Comparison of ENCODE assay signal across 27 mouse cellular contexts in genomic region chr13:45894234-45894633, GRCm38 (mm10).
DNase-seq lines count a peak whose midpoint lies in the region; ATAC-seq and TF ChIP-seq lines count a peak whose summit lies in the region.
"Had no signal": no experiment of that assay in that cellular context is flagged by ENCODE, and none has a peak within 500 bp of the region (broad histone marks: within the 10 kb centered on the region; RNA-seq: fewer than 3 reads in every experiment).

No protein-coding gene starts in this region.

- no peaks in the 10 kb centered on the region for H3K9me3 ChIP-seq in kidney, embryonic 14.5 days (ENCODE audit: control insufficient read depth, low read length)
- H3K9me3 ChIP-seq in kidney, embryonic 15.5 days (replicated peaks): no peaks in the 10 kb centered on the region
- no peaks in the 10 kb centered on the region for H3K9me3 ChIP-seq in embryonic facial prominence, embryonic 10.5 days
- no peaks in the 10 kb centered on the region for H3K9me3 ChIP-seq in liver, embryonic 14.5 days (ENCODE audit: control insufficient read depth, low read length)
- H3K9me3 ChIP-seq: limb, embryonic 12.5 days; megakaryocyte, embryonic 14.5 days; neural tube, embryonic 15.5 days had no signal

- TF ChIP-seq CTCF in liver, embryonic 14.5 days (IDR thresholded peaks at IDR 0.05; ENCODE audit: low read depth): no peak

- 76% methylated on average over 6 of the region's 6 CpGs for WGBS in kidney, embryonic 14.5 days
- 77% methylated on average over 6 of the region's 6 CpGs for WGBS in kidney, embryonic 15.5 days
- 82% methylated on average over 6 of the region's 6 CpGs for WGBS in embryonic facial prominence, embryonic 10.5 days
- WGBS in liver, embryonic 14.5 days (ENCODE audit: insufficient replicate concordance): 43% methylated on average over 6 of the region's 6 CpGs

- TF ChIP-seq EP300 in liver, embryonic 14.5 days (IDR thresholded peaks at IDR 0.05; ENCODE audit: low read depth): no peak

- peaks cover 14% of the 10 kb centered on the region; the same call in 1 of the 2 replicates for H3K4me1 ChIP-seq in kidney, embryonic 14.5 days (ENCODE audit: control insufficient read depth, insufficient read depth, low read length)
- peaks cover 35% of the 10 kb centered on the region for H3K4me1 ChIP-seq in kidney, embryonic 15.5 days
- H3K4me1 ChIP-seq in embryonic facial prominence, embryonic 10.5 days: peaks cover 18% of the 10 kb centered on the region
- peaks cover 4 to 7% of the 10 kb centered on the region in 2 experiments; a peak in 3 of 4 replicates for H3K4me1 ChIP-seq in liver, embryonic 14.5 days (replicated peaks; ENCODE audit: control insufficient read depth in 2 of 2, insufficient read depth in 2 of 2, low read length in 1 of 2)
- H3K4me1 ChIP-seq: limb, embryonic 12.5 days had no signal

- H3K27ac ChIP-seq in kidney, embryonic 14.5 days (ENCODE audit: low read depth, low read length): no peak overlapping the region
- H3K27ac ChIP-seq in kidney, embryonic 15.5 days: no peak overlapping the region
- H3K27ac ChIP-seq in embryonic facial prominence, embryonic 10.5 days (replicated peaks): 0 out of 2 replicates have a peak overlapping the region, but pooled peaks have one; percentile 19
- H3K27ac ChIP-seq in liver, embryonic 14.5 days: no peak overlapping the region
- H3K27ac ChIP-seq: gastrocnemius, adult 2 months; limb, embryonic 12.5 days; neural tube, embryonic 15.5 days had no signal

- no peak overlapping the region for H3K4me3 ChIP-seq in kidney, embryonic 14.5 days (ENCODE audit: low read length)
- no peak overlapping the region for H3K4me3 ChIP-seq in kidney, embryonic 15.5 days (replicated peaks)
- H3K4me3 ChIP-seq in embryonic facial prominence, embryonic 10.5 days: no peak overlapping the region
- H3K4me3 ChIP-seq in liver, embryonic 14.5 days (ENCODE audit: insufficient read depth in 1 of 2, low read depth in 2 of 2, low read length in 2 of 2): no peak overlapping the region
- H3K4me3 ChIP-seq: gastrocnemius, adult 2 months; limb, embryonic 12.5 days; megakaryocyte, embryonic 14.5 days; neural tube, embryonic 15.5 days had no signal

- H3K27me3 ChIP-seq in kidney, embryonic 14.5 days (ENCODE audit: control insufficient read depth, insufficient read depth, low read length): no peaks in the 10 kb centered on the region
- no peaks in the 10 kb centered on the region for H3K27me3 ChIP-seq in kidney, embryonic 15.5 days
- no peaks in the 10 kb centered on the region for H3K27me3 ChIP-seq in embryonic facial prominence, embryonic 10.5 days (replicated peaks; ENCODE audit: low read depth, poor library complexity, severe bottlenecking)
- H3K27me3 ChIP-seq in liver, embryonic 14.5 days (ENCODE audit: control insufficient read depth, insufficient read depth, low read length): no peaks in the 10 kb centered on the region
- H3K27me3 ChIP-seq: limb, embryonic 12.5 days; megakaryocyte, embryonic 14.5 days; neural tube, embryonic 15.5 days had no signal

- ATAC-seq in kidney, embryonic 14.5 days (ENCODE audit: low FRiP score, low TSS enrichment): peak; percentile 9; the same call in 1 of the 2 replicates
- no peak for ATAC-seq in kidney, embryonic 15.5 days (replicated peaks; ENCODE audit: low FRiP score)
- ATAC-seq in liver, embryonic 14.5 days (ENCODE audit: insufficient read depth): peak; percentile 57; the same call in 1 of the 2 replicates
- no peak for ATAC-seq in erythroid progenitor cell, adult 5-6 weeks (replicated peaks; ENCODE audit: low FRiP score, poor library complexity, severe bottlenecking)
- ATAC-seq: forebrain, embryonic 14.5 days; hindbrain, embryonic 16.5 days; lung, postnatal 0 days had no signal

- no peak overlapping the region for H3K9ac ChIP-seq in kidney, embryonic 14.5 days (ENCODE audit: low read depth, low read length)
- no peak overlapping the region for H3K9ac ChIP-seq in kidney, embryonic 15.5 days
- no peak overlapping the region for H3K9ac ChIP-seq in liver, embryonic 14.5 days (replicated peaks)
- H3K9ac ChIP-seq: limb, embryonic 12.5 days; neural tube, embryonic 15.5 days had no signal

- peak; percentile 57 for DNase-seq in CD4-positive, CD25-positive, alpha-beta regulatory T cell, adult 2 months (ENCODE audit: low read depth, low spot score)
- DNase-seq in embryonic facial prominence, embryonic 10.5 days (ENCODE audit: low spot score): no peak
- DNase-seq in liver, embryonic 14.5 days (ENCODE audit: low read depth in 3 of 3, low spot score in 3 of 3): no peak
- no peak for DNase-seq in spleen, postnatal 14 days (ENCODE audit: low spot score in 2 of 2)
- no peak for DNase-seq in ovary, adult 18-20 months (ENCODE audit: low spot score)
- DNase-seq: adrenal gland, postnatal 10 days; cerebellum, adult 8-10 months; cerebellum, postnatal 25 days; gastrocnemius, adult 2 months; gastrocnemius, postnatal 36 days; kidney, adult 11 months; kidney, postnatal 10 days; layer of hippocampus, adult 9-11 months; lung, adult 18-20 months; lung, postnatal 4 days; midbrain, embryonic 14.5 days; spleen, adult 18-20 months; thymus, postnatal 4 days had no signal

- H3K36me3 ChIP-seq in kidney, embryonic 14.5 days (ENCODE audit: control insufficient read depth, insufficient read depth, low read length): no peaks in the 10 kb centered on the region
- H3K36me3 ChIP-seq in kidney, embryonic 15.5 days: no peaks in the 10 kb centered on the region
- H3K36me3 ChIP-seq in embryonic facial prominence, embryonic 10.5 days (replicated peaks): no peaks in the 10 kb centered on the region
- H3K36me3 ChIP-seq in liver, embryonic 14.5 days (replicated peaks; ENCODE audit: control insufficient read depth, insufficient read depth, low read depth): no peaks in the 10 kb centered on the region
- H3K36me3 ChIP-seq: limb, embryonic 12.5 days; neural tube, embryonic 15.5 days had no signal

- no peak overlapping the region for H3K4me2 ChIP-seq in kidney, embryonic 14.5 days (replicated peaks; ENCODE audit: low read depth, low read length)
- no peak overlapping the region for H3K4me2 ChIP-seq in kidney, embryonic 15.5 days
- H3K4me2 ChIP-seq in liver, embryonic 14.5 days (ENCODE audit: low read depth): no peak overlapping the region
- H3K4me2 ChIP-seq: limb, embryonic 12.5 days; neural tube, embryonic 15.5 days had no signal

Comparison
In these comparisons a context has a peak if more than half of its experiments do, and no peak if none do; other contexts are left out.
1. ATAC-seq: peak in kidney, embryonic 14.5 days (single experiment) and liver, embryonic 14.5 days (single experiment); none in kidney, embryonic 15.5 days (single experiment) and erythroid progenitor cell, adult 5-6 weeks (single experiment).